Mouse (Mus musculus) liver, adult (tissue): Measurements from ENCODE around the gene Serpinb6a.

Experiments used
- GATA4 ChIP-seq: IDR thresholded peaks from 2 replicates; pipeline ENCODE4 v1.6.1; 2014; ENCODE audit warnings: mild to moderate bottlenecking, low read length; ENCODE audit not compliant: insufficient replicate concordance

Serpinb6a gene

DNA sequence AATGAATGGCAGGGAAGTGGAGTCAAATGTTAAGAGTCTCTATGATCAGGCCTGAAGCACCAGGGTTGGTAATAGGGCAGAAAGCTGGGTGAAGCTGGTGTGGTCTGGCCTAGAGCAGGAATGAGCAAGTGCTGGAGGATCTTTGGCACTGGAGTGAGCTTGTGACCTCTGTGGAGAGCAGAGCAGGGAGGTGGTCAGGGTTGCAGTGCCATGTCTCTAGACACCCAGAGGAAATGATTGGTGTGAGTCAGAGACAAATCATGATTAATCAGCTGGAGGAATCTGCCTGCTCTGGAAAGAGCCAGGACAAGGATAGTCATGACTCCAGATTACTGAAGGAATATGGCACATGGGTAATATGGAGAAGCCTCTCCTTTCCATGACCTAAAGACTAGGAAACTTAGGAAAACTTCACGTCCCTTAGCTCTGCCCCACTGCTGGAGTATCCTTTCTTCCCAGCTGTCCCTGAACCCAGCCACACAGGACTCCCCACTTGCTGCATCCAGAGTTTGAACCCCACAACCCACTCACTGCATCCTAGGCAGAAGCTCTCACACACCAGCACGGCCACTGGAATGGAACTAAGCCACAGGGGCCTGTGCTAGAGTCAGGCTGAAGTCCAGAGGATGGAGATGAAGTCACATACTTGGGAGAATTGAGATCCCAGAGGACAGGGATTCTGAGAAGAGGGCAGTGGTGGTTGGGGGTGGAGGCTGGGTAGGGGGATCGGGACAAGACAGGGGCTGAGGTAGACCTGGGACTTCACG lies 51.1 kb downstream of the Serpinb6a start:
- no peak for TF ChIP-seq GATA4

DNA sequence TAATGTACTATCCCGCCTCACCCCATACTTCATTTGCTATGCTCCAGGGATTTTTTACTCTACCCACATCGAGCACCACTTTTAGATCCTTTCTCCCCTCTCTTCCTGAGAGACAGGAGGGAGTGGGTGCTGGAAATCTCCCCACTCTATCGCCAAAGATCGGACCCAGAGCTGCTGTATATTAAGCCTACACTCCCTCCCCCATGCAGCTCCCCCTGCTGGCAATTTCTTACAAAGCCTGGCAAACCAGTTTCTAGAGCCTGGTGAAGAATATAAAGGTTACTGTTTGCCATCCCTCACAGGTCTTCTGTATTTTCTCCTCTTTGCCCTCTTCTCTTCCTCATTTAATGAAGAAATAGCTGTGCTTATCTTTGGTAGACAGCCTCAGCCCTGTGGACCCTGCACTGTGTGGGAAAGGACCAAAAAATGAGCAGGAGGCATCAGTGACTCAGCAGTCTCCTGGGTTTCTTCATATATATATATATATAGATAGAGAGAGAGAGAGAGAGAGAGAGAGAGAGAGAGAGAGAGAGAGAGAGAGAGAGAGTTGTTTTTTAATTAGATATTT lies 60.3 kb downstream of the Serpinb6a start:
- no peak for TF ChIP-seq GATA4

DNA sequence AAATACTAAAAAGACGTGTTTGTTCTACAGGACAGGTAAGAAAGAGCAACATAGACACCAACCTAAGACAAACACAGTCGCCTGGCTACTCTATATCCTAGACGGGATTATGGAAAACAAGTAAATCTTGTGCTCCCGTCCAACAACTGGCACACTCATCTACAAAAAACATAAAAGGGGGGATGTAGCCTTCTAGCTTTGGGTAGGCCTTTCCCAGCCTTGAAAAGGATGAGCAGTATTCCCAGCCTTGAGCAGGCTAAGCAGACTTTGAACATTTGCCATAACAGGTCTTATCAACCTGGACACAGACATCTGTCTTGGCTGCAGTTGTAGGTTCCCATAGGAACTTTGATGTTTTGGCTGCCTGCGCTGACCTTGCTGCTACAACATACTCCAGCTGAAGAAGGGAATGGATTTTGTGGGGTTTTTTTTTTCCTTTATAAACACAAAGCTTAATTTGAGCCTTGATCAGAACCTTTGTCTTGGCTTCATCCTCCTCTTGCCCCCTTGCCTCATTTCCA lies 61.2 kb downstream of the Serpinb6a start:
- TF ChIP-seq GATA4: no peak

DNA sequence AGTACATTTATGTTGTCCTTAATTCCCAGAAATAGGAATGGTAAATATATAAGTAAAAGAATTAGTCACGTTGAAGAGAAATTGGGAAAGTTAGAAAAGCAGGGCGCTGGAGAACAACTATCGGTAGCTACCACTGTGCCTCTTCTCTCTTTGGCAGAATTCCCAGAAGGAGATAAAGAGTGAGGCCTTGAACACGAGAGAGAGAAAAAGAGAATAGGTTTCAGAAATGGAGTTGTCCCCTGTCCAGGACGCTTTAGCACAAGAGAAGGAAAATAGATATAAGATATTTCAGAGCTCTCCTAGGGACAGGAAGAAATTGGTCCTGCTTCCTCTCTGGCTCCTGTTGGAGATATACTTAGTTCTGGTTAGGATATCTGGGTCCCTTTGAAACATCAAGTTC lies 65.4 kb downstream of the Serpinb6a start:
- peak; percentile 18; the same call in 1 of the 2 replicates for TF ChIP-seq GATA4

DNA sequence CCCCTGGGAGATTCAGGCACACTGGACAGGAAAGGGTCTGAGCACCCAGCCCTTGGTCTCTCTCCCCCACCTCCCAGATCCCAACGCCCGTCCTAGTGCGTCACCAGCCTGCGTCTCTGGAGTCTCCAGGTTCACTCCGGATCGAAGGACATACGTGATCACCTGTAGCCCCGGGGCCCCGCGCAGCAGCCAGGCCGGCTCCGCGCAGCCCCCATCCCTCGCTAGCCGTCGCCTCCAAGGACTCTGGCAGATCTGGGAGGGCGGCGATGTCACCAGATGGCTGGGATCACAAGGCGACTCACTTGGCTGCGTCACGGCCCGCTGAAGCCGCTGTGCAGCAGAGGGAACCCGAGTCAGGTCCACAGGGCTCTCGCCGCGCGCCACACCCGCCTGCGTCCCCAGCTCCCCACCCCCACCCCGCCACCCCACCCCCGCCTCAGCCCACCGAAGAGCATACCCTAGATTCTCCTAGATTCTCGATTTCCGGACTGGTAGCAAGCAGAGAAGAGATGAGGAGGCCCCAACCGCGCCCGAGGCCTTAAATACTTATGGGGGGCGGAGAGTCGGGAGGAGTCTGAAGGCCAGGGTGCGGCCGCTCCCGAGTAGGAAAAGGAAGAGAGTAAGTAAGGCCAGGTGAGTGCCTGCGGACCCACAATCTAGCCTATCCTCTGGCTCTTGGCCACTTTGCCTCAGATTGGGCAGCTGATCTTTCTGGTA lies 67.0 kb downstream of the Serpinb6a start:
- no peak for TF ChIP-seq GATA4

DNA sequence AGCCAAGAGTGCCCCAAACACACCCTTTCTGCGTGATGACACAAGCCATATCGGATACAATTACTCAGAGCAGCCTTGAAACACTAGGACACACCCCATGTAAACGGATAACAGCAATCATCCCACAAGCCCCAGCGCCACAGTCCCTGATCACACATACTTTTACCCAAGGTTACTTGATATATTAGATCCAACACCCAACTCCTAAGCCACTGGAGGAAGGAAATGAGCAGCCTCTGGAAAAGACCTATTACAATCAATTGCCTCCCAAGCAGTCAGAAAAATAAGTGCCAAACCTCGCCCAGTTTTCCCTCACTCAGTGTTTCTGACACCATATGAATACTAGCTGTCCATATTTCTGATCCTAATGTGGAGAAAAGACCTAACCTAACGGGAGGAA lies 67.9 kb downstream of the Serpinb6a start:
- no peak for TF ChIP-seq GATA4

DNA sequence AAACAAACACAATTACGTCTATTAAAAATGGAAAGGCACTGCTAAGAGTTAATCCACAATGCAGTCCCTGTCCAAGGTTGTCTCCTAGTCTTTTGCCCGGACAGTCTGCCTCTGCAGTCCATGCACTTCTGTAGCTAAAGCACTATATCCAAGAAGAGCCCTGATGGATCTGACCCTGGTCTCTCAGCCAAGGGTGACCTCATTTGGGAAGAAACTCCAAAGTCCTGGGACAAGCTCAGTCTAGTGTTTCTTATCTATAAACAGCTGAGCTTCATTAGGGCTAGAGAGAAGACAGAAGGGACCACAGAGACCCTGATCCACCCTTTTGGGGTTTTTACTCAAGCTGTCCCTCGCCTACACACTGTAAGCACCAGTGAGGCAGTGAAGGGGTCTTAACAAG lies 71.7 kb downstream of the Serpinb6a start:
- TF ChIP-seq GATA4: no peak

DNA sequence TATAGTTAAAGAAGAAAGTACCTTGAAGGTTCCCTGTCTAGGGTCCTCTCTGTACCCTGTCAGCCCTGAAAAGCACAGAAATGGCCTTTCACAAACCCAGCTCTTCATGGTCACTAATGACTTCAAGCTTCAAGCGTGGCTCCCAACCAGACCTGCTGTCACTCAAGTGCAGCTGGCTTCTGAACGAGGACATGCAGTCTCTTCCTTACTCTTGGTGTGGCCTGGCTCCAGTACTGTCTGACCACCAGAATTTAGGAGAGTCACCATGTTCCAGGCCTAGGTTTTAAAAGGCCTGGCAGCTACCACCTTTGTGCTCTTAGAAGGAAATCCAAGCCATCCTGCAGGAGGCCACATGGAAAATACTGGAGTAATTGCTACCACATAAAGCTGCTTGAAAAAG lies 72.3 kb downstream of the Serpinb6a start:
- no peak for TF ChIP-seq GATA4

DNA sequence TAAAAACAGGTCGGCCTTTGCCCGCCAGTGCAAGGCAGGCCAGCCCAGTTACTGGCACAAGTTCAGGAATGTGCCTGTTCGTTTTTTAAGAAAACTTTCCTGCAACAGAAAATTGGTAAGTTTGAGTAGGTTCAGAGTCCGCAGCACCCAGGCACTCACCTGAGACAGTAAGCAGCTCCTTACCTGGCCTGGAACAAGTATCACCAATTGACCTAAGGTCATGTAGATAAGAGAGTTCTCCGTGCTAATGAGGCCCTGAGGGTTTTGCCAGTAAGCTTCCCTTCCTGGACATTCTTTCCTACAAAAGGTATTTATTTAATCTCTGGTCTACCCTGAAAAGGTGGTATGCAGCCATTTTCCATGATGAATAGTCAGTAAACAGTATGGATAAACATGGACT lies 80.9 kb downstream of the Serpinb6a start:
- no peak for TF ChIP-seq GATA4

DNA sequence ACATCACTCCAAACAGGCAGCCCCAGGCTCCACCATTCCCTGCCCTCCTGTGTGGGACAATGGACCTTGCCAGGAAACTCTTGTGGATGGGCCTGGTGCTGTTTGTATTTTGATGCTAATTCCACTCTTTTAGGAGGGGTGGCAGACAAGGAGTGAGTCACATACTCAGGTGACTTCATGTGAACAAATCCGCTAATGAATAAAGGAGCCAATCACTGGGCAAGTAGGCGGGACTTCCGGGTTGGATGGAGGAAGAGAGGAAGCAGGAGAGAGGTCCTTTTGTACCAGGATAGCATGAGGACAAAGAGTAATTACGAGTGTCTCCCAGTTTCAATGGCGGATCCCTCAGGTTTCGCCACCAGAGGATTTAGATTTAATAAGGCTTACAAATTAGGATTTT lies 81.6 kb downstream of the Serpinb6a start:
- TF ChIP-seq GATA4: no peak

DNA sequence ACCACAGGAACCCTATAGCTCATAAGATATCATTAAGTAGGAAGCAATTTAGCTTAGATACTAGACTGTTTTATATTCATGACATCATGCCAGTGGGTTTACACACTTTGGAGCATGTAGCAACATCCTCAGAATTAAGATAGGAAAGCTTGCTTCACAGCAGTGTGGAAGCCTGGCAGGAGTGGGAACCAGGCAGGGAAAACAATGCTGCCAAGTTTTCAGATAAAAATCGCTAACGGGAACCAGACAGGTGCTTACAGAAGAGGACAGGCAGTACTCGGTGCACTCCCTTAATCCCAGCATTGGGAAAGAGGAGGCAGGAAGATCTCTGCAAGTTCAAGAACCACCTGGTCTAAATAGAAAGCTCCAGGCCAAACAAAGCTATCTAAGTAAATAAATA lies 95.8 kb downstream of the Serpinb6a start:
- TF ChIP-seq GATA4: no peak

DNA sequence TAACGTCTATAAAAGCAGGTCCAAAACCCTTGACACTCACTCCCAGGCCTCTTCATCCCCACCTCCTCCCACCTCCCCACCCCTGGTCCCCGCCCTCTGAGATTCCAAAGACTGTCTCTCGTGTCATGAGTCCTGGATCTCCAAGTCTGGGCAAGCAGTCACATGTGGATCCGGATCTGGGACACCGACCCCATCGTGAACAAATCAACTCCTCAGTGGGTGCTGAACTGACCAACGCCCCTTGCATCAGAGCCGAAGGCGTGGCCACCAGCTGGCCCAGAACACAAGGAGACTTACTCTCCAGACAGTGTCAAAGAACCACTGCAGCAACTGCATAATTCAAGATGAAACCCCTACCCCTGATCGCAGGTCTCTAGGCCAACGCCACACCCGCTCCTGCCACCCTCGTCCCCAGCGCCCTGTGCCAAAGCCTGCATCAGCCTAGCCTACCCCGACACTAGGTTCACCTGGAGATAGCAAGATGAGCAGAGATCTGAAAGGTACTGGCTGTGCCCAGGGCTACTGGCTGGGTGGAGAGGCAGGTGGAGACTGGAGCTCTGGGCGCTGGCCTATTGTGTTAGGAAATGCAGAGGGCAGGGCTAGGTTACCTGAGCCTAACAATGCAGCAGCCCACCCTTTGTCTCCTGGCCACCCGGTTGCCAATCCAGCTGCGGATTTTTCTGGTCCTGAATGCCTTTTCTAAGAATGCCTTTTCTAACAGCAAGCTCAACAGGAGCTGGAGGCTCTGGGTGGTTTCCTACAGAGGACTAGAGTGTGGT lies 97.2 kb downstream of the Serpinb6a start, which contains the start of gene Serpinb6c:
TSS of gene Serpinb6c (minus strand) at position 533 of the 779 bp plus-strand sequence.
- no peak for TF ChIP-seq GATA4

DNA sequence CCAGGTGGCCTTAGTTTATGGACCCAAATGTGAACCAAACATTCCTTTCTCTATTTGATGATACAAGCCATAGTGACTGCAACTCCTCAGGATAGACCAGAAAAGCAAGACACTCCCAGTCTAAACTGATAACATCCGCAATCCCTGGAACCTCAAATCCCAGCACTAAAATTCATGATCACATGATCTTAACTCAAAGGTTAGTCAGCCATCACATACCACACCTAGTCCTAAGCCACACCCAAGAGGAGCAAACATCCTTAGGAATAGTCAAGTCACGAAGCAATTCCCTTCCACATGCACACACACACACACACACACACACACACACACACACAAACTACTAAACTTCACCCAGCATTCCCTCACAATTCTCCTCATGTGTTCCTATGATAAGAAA lies 99.3 kb downstream of the Serpinb6a start:
- TF ChIP-seq GATA4: no peak

DNA sequence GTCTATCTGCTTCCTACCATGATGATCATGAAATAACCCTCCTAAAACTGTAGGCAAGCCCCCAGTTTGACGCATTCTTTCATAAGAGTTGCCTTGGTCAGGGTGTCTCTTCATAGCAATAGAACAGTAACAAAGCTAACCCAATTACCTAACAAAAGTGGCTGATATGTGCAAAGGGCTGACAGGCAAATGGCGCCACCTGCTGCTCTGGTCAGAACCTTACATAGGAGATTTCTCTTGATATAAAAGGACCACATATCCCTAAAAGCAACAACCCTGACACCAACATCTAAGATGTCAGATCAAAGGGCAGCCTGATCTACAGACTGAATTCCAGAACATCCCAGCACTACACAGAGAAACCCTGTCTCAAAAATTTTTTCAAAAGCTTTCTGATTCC lies 108.4 kb downstream of the Serpinb6a start:
- no peak for TF ChIP-seq GATA4
